Mouse (Mus musculus) urinary bladder, adult 18-20 months (tissue): ENCODE results near the gene Cdk14.

Source experiments
- DNase-seq, 2 experiments: peaks; one replicate each; pipeline ENCODE4 v3.0.0; 2022; ENCODE audit warnings: low spot score in 2 of 2, mixed read lengths in 2 of 2

Gene Cdk14

GRCm38 (mm10) chr5:4898241-4898640 lies 521.9 kb downstream of the Cdk14 start:
- no peak for DNase-seq

GRCm38 (mm10) chr5:4894988-4895387 lies 525.1 kb downstream of the Cdk14 start:
- DNase-seq = no peak

GRCm38 (mm10) chr5:4893852-4894207 lies 526.3 kb downstream of the Cdk14 start:
- DNase-seq = no peak

GRCm38 (mm10) chr5:4893206-4893851 lies 526.8 kb downstream of the Cdk14 start:
- DNase-seq = no peak

GRCm38 (mm10) chr5:4892734-4893133 lies 527.4 kb downstream of the Cdk14 start:
- DNase-seq = no peak

- DNase-seq = no peak
Observed at GRCm38 (mm10) chr5:4891862-4892704, 528.0 kb downstream of the Cdk14 start.

GRCm38 (mm10) chr5:4887069-4887468 lies 533.0 kb downstream of the Cdk14 start:
- DNase-seq = no peak

- no peak for DNase-seq
Observed at GRCm38 (mm10) chr5:4882841-4883240, 537.3 kb downstream of the Cdk14 start.

GRCm38 (mm10) chr5:4880331-4880730 lies 539.8 kb downstream of the Cdk14 start:
- no peak for DNase-seq

GRCm38 (mm10) chr5:4878934-4879333 lies 541.2 kb downstream of the Cdk14 start:
- DNase-seq = no peak

GRCm38 (mm10) chr5:4877638-4878037 lies 542.5 kb downstream of the Cdk14 start:
- no peak for DNase-seq

- no peak for DNase-seq
Observed at GRCm38 (mm10) chr5:4877131-4877631, 542.9 kb downstream of the Cdk14 start.

GRCm38 (mm10) chr5:4876653-4877091 lies 543.4 kb downstream of the Cdk14 start:
- no peak for DNase-seq

- no peak for DNase-seq
Observed at GRCm38 (mm10) chr5:4870041-4870726, 549.9 kb downstream of the Cdk14 start.

- DNase-seq = no peak
Observed at GRCm38 (mm10) chr5:4868563-4869120, 551.5 kb downstream of the Cdk14 start.

- no peak for DNase-seq
Observed at GRCm38 (mm10) chr5:4867849-4868562, 552.1 kb downstream of the Cdk14 start.

- DNase-seq = no peak
Observed at GRCm38 (mm10) chr5:4866945-4867344, 553.2 kb downstream of the Cdk14 start.

GRCm38 (mm10) chr5:4866099-4866498 lies 554.0 kb downstream of the Cdk14 start:
- DNase-seq = no peak

- DNase-seq = no peak
Observed at GRCm38 (mm10) chr5:4861592-4861991, 558.5 kb downstream of the Cdk14 start.

GRCm38 (mm10) chr5:4861141-4861540 lies 559.0 kb downstream of the Cdk14 start:
- no peak for DNase-seq

- DNase-seq = no peak
Observed at GRCm38 (mm10) chr5:4858032-4858641, 562.0 kb downstream of the Cdk14 start.
